Mouse (Mus musculus): ENCODE measurements around the gene Gm10681.
"Not testable (repeated sequence)": the region's sequence is repeated elsewhere in the genome, so short reads cannot be mapped to it uniquely, and the experiment has no call there.

DNA sequence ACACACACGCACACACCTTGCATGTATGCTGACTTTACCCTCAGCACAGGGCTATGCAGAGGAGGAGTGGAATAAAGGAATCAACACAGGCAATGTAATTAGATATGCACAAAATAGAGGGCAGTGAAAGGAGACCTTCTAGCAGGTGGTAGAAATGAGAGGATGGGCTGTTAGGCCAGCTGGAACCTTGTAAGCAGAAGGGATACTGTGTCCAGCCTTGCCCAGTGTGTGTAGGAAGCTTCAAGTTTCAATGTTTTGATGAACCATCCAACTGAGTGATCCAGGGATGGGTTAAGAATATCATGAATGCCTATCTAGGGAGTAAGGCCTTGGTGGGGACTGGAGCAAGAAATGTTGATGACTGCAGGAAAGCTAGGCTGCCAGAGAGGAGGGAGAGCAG, 40.1 kb downstream of the Gm10681 start:
- not testable (repeated sequence) for TF ChIP-seq CTCF (IDR thresholded peaks at IDR 0.05; ENCODE audit: insufficient read depth, low read length); POLR2A (IDR thresholded peaks at IDR 0.05; ENCODE audit: borderline replicate concordance, extremely low read depth, low read depth, low read length)

Data from lung, adult 2 months (tissue).